Mouse (Mus musculus) liver, adult (tissue): ENCODE results near the gene Mcl1.

Experiments used
- GATA4 ChIP-seq: IDR thresholded peaks from 2 replicates; pipeline ENCODE4 v1.6.1; 2014; ENCODE audit warnings: mild to moderate bottlenecking, low read length; ENCODE audit not compliant: insufficient replicate concordance

The Mcl1 gene

GRCm38 (mm10) chr3:95701877-95702540 lies 43.4 kb downstream of the Mcl1 start:
- TF ChIP-seq GATA4: no peak

GRCm38 (mm10) chr3:95703276-95703675 lies 44.7 kb downstream of the Mcl1 start:
- no peak for TF ChIP-seq GATA4

- TF ChIP-seq GATA4: no peak
These were observed 46.0 kb downstream of the Mcl1 start for GRCm38 (mm10) chr3:95704612-95705011.

GRCm38 (mm10) chr3:95706273-95706672 lies 47.7 kb downstream of the Mcl1 start:
- no peak for TF ChIP-seq GATA4

GRCm38 (mm10) chr3:95707497-95707896 lies 48.9 kb downstream of the Mcl1 start:
- TF ChIP-seq GATA4: no peak

- TF ChIP-seq GATA4: no peak
These were observed 50.5 kb downstream of the Mcl1 start for GRCm38 (mm10) chr3:95709044-95709443.

- no peak for TF ChIP-seq GATA4
These were observed 51.4 kb downstream of the Mcl1 start for GRCm38 (mm10) chr3:95709967-95710366.
